12 mouse cellular contexts compared by ENCODE assay signal in genomic region chr9:35058596-35059354, GRCm38 (mm10).
DNase-seq lines count a peak whose midpoint lies in the region; ATAC-seq and TF ChIP-seq lines count a peak whose summit lies in the region.
"Had no signal": no experiment of that assay in that cellular context is flagged by ENCODE, and none has a peak within 500 bp of the region (broad histone marks: within the 10 kb centered on the region; RNA-seq: fewer than 3 reads in every experiment).

No protein-coding gene starts in this region.

- H3K4me2 ChIP-seq in lung, embryonic 14.5 days = no peak overlapping the region
- H3K4me2 ChIP-seq in hindbrain, postnatal 0 days (ENCODE audit: low read depth, low read length) = no peak overlapping the region
- H3K4me2 ChIP-seq in forebrain, embryonic 11.5 days (ENCODE audit: low read depth, low read length, severe bottlenecking) = no peak overlapping the region
- H3K4me2 ChIP-seq: embryonic facial prominence, embryonic 13.5 days had no signal

- no peak overlapping the region for H3K27ac ChIP-seq in lung, embryonic 14.5 days (ENCODE audit: low read depth)
- no peak overlapping the region for H3K27ac ChIP-seq in hindbrain, postnatal 0 days
- no peak overlapping the region for H3K27ac ChIP-seq in forebrain, embryonic 11.5 days (ENCODE audit: low read depth, low read length)
- H3K27ac ChIP-seq: embryonic facial prominence, embryonic 13.5 days had no signal

- no peak overlapping the region for H3K9ac ChIP-seq in lung, embryonic 14.5 days
- no peak overlapping the region for H3K9ac ChIP-seq in hindbrain, postnatal 0 days (replicated peaks; ENCODE audit: low read length)
- no peak overlapping the region for H3K9ac ChIP-seq in forebrain, embryonic 11.5 days (ENCODE audit: low read length)
- H3K9ac ChIP-seq: embryonic facial prominence, embryonic 13.5 days had no signal

- no peak overlapping the region for H3K4me3 ChIP-seq in lung, embryonic 14.5 days (ENCODE audit: low read depth, low read length)
- H3K4me3 ChIP-seq in hindbrain, postnatal 0 days (ENCODE audit: low read length) = no peak overlapping the region
- no peak overlapping the region for H3K4me3 ChIP-seq in forebrain, embryonic 11.5 days (ENCODE audit: low read depth, low read length)
- H3K4me3 ChIP-seq: embryonic facial prominence, embryonic 13.5 days had no signal

- no peak for TF ChIP-seq CTCF in lung, embryonic 14.5 days (IDR thresholded peaks at IDR 0.05; ENCODE audit: low read depth)
- no peak for TF ChIP-seq CTCF in hindbrain, postnatal 0 days (IDR thresholded peaks at IDR 0.05; ENCODE audit: low read depth)

- peak; percentile 72 for DNase-seq in gastrocnemius, adult 18-20 months (ENCODE audit: low spot score)
- DNase-seq in gastrocnemius, postnatal 14 days = no peak
- DNase-seq in lung, embryonic 14.5 days = peak; percentile 24
- no peak for DNase-seq in lung, postnatal 25 days (ENCODE audit: low spot score)
- peak; percentile 45 to 75 for DNase-seq in cerebellum, postnatal 14 days
- DNase-seq in skeletal muscle tissue, adult 2 months (ENCODE audit: low read depth, low spot score) = peak; percentile 56
- DNase-seq in hindbrain, postnatal 0 days (ENCODE audit: low spot score) = no peak
- DNase-seq in forebrain, embryonic 11.5 days (ENCODE audit: low spot score) = no peak
- DNase-seq: left cerebral cortex, postnatal 4 days; right cerebral cortex, postnatal 25 days had no signal

- H3K27me3 ChIP-seq in lung, embryonic 14.5 days (ENCODE audit: insufficient read depth, low read length) = no peaks in the 10 kb centered on the region
- no peaks in the 10 kb centered on the region for H3K27me3 ChIP-seq in hindbrain, postnatal 0 days (ENCODE audit: insufficient read depth, low read length)
- H3K27me3 ChIP-seq in forebrain, embryonic 11.5 days (ENCODE audit: control insufficient read depth, insufficient read depth, low read length) = no peaks in the 10 kb centered on the region
- H3K27me3 ChIP-seq: embryonic facial prominence, embryonic 13.5 days had no signal

- peaks cover 3% of the 10 kb centered on the region; the same call in 1 of the 2 replicates for H3K4me1 ChIP-seq in lung, embryonic 14.5 days (ENCODE audit: insufficient read depth)
- no peaks in the 10 kb centered on the region for H3K4me1 ChIP-seq in hindbrain, postnatal 0 days (ENCODE audit: insufficient read depth, low read length)
- H3K4me1 ChIP-seq in forebrain, embryonic 11.5 days (replicated peaks; ENCODE audit: control insufficient read depth, insufficient read depth, low read length) = no peaks in the 10 kb centered on the region

- no peak for ATAC-seq in lung, embryonic 14.5 days (ENCODE audit: insufficient read depth)
- ATAC-seq in hindbrain, postnatal 0 days = no peak
- ATAC-seq in forebrain, embryonic 11.5 days (replicated peaks; ENCODE audit: low FRiP score) = no peak
- ATAC-seq: inflammation-experienced regulatory T-cells, adult 6 months had no signal

- peaks cover under 1% of the 10 kb centered on the region; the same call in 1 of the 2 replicates for H3K36me3 ChIP-seq in lung, embryonic 14.5 days (ENCODE audit: insufficient read depth)
- no peaks in the 10 kb centered on the region for H3K36me3 ChIP-seq in hindbrain, postnatal 0 days (ENCODE audit: insufficient read depth, low read length)
- H3K36me3 ChIP-seq in forebrain, embryonic 11.5 days (ENCODE audit: control insufficient read depth, insufficient read depth, low read length) = no peaks in the 10 kb centered on the region

- intact Hi-C loops in gastrocnemius, postnatal 14 days (cut with DNase I; ENCODE audit: low total_unique reads) = no loop called here

- WGBS in lung, embryonic 14.5 days = 88% methylated on average over 2 of the region's 2 CpGs
- WGBS in hindbrain, postnatal 0 days = 75% methylated on average over 2 of the region's 2 CpGs
- 96% methylated on average over 2 of the region's 2 CpGs for WGBS in forebrain, embryonic 11.5 days

- no peaks in the 10 kb centered on the region for H3K9me3 ChIP-seq in lung, embryonic 14.5 days (ENCODE audit: low read depth, low read length)
- H3K9me3 ChIP-seq in hindbrain, postnatal 0 days (ENCODE audit: low read length) = no peaks in the 10 kb centered on the region
- no peaks in the 10 kb centered on the region for H3K9me3 ChIP-seq in forebrain, embryonic 11.5 days (ENCODE audit: control insufficient read depth, low read length)
- H3K9me3 ChIP-seq: embryonic facial prominence, embryonic 13.5 days had no signal

Comparison
In these comparisons a context has a peak if more than half of its experiments do, and no peak if none do; other contexts are left out.
1. DNase-seq: peak in gastrocnemius, adult 18-20 months (single experiment), lung, embryonic 14.5 days (single experiment), cerebellum, postnatal 14 days (2 of 2) and skeletal muscle tissue, adult 2 months (single experiment); none in gastrocnemius, postnatal 14 days (single experiment), lung, postnatal 25 days (single experiment), hindbrain, postnatal 0 days (single experiment) and forebrain, embryonic 11.5 days (single experiment).